In genomic region chr5:115858652-115859051, GRCm38 (mm10) we compare ENCODE assay signal across 13 mouse cellular contexts. TPM values are rescaled to one million over a fixed set of nuclear protein-coding genes. Genes with fewer than 3 reads are reported as not detected.
DNase-seq lines count a peak whose midpoint lies in the region; ATAC-seq lines count a peak whose summit lies in the region.
"Had no signal": no experiment of that assay in that cellular context is flagged by ENCODE, and none has a peak within 500 bp of the region (broad histone marks: within the 10 kb centered on the region; RNA-seq: fewer than 3 reads in every experiment).

No protein-coding gene starts in this region.

- 81% methylated on average over 6 of the region's 6 CpGs for WGBS in midbrain, embryonic 10.5 days
- 73% methylated on average over 6 of the region's 6 CpGs for WGBS in midbrain, embryonic 14.5 days

- 0 out of 2 replicates have a peak overlapping the region, but pooled peaks have one; percentile 6 for H3K27ac ChIP-seq in midbrain, embryonic 10.5 days (replicated peaks)
- H3K27ac ChIP-seq in midbrain, embryonic 14.5 days (replicated peaks; ENCODE audit: low read depth, low read length), result no peak overlapping the region
- H3K27ac ChIP-seq: gastrocnemius, adult 2 months; heart, embryonic 10.5 days; liver, embryonic 15.5 days; neural tube, embryonic 13.5 days had no signal

- H3K4me1 ChIP-seq in midbrain, embryonic 10.5 days, result peaks cover 33% of the 10 kb centered on the region
- 0 out of 2 replicates have a peak, but pooled peaks cover 2% of the 10 kb centered on the region for H3K4me1 ChIP-seq in midbrain, embryonic 14.5 days (ENCODE audit: control insufficient read depth, insufficient read depth, low read length)
- H3K4me1 ChIP-seq: heart, embryonic 10.5 days; liver, embryonic 15.5 days had no signal

- no peaks in the 10 kb centered on the region for H3K27me3 ChIP-seq in midbrain, embryonic 10.5 days (ENCODE audit: low read depth, poor library complexity, severe bottlenecking)
- H3K27me3 ChIP-seq in midbrain, embryonic 14.5 days (ENCODE audit: control insufficient read depth, insufficient read depth, low read length), result no peaks in the 10 kb centered on the region
- H3K27me3 ChIP-seq: liver, embryonic 15.5 days; neural tube, embryonic 13.5 days had no signal

- DNase-seq in embryo, embryonic 10.5 days (ENCODE audit: low spot score), result peak; percentile 45
- no peak for DNase-seq in embryo, embryonic 11 days
- DNase-seq in midbrain, embryonic 10.5 days (ENCODE audit: low spot score), result no peak
- no peak for DNase-seq in midbrain, embryonic 14.5 days
- DNase-seq in kidney, adult 18-20 months, result peak; percentile 54
- peak; percentile 55 to 66 for DNase-seq in kidney, postnatal 4 days
- no peak for DNase-seq in right cerebral cortex, adult 2 months (ENCODE audit: low spot score in 2 of 2)
- no peak for DNase-seq in right cerebral cortex, postnatal 14 days
- DNase-seq: cerebellum, postnatal 36 days; gastrocnemius, adult 2 months had no signal

- H3K4me3 ChIP-seq in midbrain, embryonic 10.5 days, result no peak overlapping the region
- no peak overlapping the region for H3K4me3 ChIP-seq in midbrain, embryonic 14.5 days (replicated peaks; ENCODE audit: low read depth, low read length)
- H3K4me3 ChIP-seq: gastrocnemius, adult 2 months; heart, embryonic 10.5 days; liver, embryonic 15.5 days; neural tube, embryonic 13.5 days had no signal

- no peak overlapping the region for H3K4me2 ChIP-seq in midbrain, embryonic 14.5 days (ENCODE audit: low read length)
- H3K4me2 ChIP-seq: liver, embryonic 15.5 days; neural tube, embryonic 13.5 days had no signal

- ATAC-seq in midbrain, embryonic 14.5 days (ENCODE audit: low FRiP score, low TSS enrichment), result no peak

- peaks cover 93% of the 10 kb centered on the region for H3K36me3 ChIP-seq in midbrain, embryonic 10.5 days
- peaks cover 6% of the 10 kb centered on the region; the same call in 1 of the 2 replicates for H3K36me3 ChIP-seq in midbrain, embryonic 14.5 days (ENCODE audit: control insufficient read depth, insufficient read depth, low read length)

- H3K9me3 ChIP-seq in midbrain, embryonic 10.5 days (replicated peaks), result no peaks in the 10 kb centered on the region
- H3K9me3 ChIP-seq in midbrain, embryonic 14.5 days (ENCODE audit: control insufficient read depth, low read length), result no peaks in the 10 kb centered on the region
- H3K9me3 ChIP-seq: heart, embryonic 10.5 days; liver, embryonic 15.5 days; neural tube, embryonic 13.5 days had no signal

- no peak overlapping the region for H3K9ac ChIP-seq in midbrain, embryonic 14.5 days (replicated peaks; ENCODE audit: low read length)
- H3K9ac ChIP-seq: liver, embryonic 15.5 days; neural tube, embryonic 13.5 days had no signal

RNA-seq across cellular contexts. Expression of gene Cit, which starts 13.6 kb away (rescaled TPM):
- polyA plus RNA-seq in midbrain, embryonic 10.5 days (2016; fragmentation: Nextera tagmentation; extraction: Ambion mirVana), result 45.5 and 47.2 TPM in 2 replicates
- 17.0 and 19.1 TPM in 2 replicates for polyA plus RNA-seq in midbrain, embryonic 14.5 days (2014; fragmentation: Nextera tagmentation; extraction: Ambion mirVana)

Comparison
In these comparisons a context has a peak if more than half of its experiments do, and no peak if none do; other contexts are left out.
1. DNase-seq: peak in embryo, embryonic 10.5 days (single experiment), kidney, adult 18-20 months (single experiment) and kidney, postnatal 4 days (2 of 2); none in embryo, embryonic 11 days (single experiment), midbrain, embryonic 10.5 days (single experiment), midbrain, embryonic 14.5 days (single experiment), right cerebral cortex, adult 2 months (0 of 2) and right cerebral cortex, postnatal 14 days (single experiment).